Mouse (Mus musculus) embryo, embryonic 11 days (tissue): ENCODE results near the gene Samd1.
"Not testable (repeated sequence)": the region's sequence is repeated elsewhere in the genome, so short reads cannot be mapped to it uniquely, and the experiment has no call there.

ENCODE experiments used
- DNase-seq: peaks from one replicate; pipeline ENCODE4 v3.0.0-alpha.2; 2015

Samd1 gene

DNA sequence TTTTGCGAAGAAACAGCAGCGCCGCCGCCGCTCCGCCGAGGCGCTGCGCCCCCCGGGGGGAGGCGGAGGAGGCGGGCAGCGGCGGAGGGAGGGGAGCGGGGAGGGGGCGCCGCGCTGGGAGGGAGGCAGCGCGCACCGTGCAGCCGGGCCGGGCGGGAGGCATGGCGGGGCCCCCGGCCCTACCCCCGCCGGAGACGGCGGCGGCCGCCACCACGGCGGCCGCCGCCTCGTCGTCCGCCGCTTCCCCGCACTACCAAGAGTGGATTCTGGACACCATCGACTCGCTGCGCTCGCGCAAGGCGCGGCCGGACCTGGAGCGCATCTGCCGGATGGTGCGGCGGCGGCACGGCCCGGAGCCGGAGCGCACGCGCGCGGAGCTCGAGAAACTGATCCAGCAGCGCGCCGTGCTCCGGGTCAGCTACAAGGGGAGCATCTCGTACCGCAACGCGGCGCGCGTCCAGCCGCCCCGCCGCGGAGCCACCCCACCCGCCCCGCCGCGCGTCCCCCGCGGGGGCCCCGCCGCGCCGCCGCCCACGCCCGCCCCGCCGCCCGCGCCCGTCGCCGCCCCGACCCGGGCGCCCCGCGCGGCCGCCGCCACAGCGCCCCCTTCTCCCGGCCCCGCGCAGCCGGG is at the start of gene Samd1:
Samd1 (plus strand) TSS at position 162 of the 631 bp plus-strand sequence.
- peak; percentile 80 for DNase-seq

DNA sequence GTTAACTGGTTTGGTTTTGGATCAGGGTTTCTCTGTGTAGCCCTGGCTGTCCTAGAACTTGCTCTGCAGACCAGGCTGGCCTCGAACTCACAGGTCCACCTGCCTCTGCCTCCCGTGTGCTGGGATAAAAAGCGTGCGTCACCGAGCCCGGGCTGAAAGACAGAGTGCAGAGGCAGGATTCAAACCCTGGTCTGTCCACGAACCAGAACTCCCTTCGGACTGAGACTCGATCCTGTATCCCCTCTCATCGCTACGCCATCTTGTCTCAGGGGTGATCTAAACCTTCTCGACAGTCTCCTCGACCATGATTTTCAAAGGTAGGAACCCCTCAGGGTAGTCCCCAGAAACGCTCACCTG is 42.7 kb upstream of the Samd1 start:
- DNase-seq: no peak

DNA sequence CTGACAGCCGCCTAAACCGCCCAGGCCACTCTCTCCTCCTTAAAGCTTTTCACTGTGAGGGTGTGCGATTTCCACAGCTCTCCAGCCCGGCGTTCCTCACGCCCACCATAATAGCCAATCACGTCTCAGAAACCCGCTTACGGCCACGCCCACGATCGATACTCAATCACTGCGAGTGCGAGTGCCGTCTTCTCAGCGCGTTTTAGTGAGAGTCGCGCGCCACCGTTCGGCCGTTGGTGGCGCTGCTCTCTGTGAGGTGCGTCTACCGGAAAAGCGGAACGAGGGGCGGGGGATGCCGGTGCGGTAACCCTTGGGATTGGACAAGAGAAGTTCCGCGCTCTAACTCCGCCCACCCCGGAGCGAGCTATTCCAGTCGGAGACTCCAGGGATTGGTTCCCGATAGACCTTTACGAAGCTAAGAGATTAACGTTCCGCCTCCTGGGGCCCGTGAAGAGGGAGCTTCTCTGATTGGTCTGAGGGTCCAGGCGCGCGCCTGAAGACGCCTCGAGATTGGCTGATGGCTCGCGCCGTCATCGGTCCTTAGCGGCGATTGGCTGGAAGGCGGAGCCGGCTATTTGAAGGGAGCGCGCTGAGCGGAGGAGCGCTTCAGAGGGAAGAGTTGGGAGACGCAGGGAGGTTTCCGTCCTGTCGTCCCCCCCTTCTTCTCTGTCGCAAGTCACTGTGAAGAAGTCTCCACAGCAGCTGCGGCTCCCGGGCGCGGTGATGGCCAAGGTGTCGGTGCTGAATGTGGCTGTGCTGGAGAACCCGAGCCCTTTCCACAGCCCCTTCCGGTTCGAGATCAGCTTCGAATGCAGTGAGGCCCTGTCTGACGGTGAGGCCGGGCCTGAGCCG is 42.1 kb upstream of the Samd1 start, which contains the start of the genes Gm10644 and Asf1b:
Gm10644 (minus strand) TSS at position 100 of the 852 bp plus-strand sequence.
Asf1b (plus strand) TSS at position 402 of the 852 bp plus-strand sequence.
- DNase-seq: peak; percentile 100

DNA sequence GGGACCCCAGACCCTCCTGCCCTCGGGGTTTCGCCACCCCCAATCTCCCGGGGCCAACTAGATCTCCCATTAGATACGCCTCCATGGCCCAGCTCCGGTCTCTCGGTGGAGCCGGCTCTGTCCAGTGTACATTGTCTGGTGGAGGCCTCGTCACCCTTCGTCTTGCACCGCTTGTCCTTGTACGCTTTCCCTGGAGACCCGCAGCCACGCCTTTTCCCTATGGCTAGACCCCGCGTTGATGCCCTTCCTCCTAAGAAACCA is 41.6 kb upstream of the Samd1 start:
- no peak for DNase-seq

DNA sequence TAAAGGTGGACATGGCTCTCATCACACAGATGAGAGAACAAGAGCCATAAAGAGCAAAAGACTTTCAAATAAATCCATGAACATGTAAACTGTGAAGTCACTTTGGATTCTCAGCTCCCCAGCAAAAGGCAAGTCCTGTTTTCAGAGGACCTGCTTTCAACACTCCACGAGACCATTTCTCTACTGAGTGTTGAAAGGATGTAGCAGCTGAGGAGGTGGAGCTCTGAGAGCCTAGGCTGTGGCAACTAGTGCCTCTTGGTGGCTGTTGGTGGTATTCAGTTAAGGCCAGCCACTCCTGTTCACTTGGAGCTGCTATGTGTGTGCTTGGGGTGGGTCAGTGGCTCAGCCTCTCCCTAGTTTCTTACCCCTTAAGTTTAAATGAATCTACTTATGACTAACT is 40.7 kb upstream of the Samd1 start:
- DNase-seq: peak; percentile 52

DNA sequence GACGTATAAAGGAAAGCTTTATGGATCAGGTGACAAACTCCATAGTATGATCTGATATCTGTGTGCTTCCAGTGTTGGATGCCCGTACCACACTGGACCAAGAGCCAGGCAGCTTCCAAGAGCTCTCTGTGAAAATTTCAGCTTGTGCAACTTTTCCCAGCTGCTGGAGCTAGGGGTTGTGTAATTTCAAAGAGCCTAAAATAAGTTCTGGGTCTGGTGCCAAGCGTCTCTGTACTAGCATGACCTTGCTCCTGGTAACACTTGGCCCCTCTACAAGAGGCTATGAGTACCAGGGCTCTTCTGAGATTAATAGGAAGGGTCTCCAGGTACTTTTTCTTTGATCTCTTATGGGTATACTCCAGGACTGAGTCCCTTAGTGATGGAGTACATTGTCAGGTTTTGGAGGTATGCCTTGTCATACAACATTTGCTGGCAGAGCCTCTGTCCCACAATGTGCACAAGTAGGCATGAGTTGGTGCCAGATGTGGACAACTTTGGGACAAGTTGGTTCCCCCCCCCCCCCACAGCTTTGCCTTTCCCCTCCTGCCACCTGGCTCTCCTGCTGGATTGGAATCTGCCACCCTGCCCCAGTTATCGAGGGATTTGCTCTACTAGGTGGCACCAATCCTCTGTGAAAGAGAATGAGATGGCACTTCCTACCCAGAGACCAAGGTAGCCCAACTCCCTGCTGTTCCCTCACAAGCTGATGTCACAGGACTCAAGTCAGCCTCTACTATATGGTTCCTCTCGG is 33.3 kb upstream of the Samd1 start:
- DNase-seq: no peak

DNA sequence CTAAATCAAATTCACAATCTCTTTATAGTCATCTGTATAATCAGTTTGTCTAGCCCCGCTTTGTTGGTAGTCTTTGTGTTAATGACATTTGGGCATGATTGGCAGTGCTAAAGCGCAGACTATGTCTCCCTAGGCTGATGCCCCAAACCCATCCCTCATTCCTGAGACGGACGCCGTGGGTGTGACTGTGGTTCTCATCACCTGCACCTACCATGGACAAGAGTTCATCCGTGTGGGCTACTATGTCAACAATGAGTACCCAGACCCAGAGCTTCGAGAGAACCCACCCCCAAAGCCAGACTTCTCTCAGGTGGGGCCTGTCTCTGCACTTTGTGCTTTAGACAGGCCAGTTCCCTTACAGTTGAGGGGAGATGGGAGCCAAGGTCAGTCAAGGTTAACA is 29.8 kb upstream of the Samd1 start:
- DNase-seq: no peak

DNA sequence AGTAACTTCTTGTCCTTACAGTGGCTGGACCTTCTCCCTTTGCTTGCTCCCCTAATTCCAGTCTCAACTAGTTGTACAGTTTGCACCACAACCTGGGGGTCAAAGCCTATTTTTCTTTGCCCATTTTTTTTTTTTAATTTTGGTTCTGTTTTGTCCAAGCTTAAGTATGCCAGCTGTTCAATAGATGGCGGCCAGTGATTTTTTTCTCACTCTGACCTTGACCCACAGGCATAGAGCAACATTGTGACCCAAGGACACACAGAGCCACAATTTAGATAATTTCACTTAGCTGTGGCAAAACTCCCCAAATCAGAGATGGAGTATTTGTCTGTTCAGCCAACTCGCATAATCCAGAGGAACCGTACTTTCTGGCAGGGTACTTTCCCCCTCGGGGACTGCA is 26.4 kb upstream of the Samd1 start:
- DNase-seq: no peak

DNA sequence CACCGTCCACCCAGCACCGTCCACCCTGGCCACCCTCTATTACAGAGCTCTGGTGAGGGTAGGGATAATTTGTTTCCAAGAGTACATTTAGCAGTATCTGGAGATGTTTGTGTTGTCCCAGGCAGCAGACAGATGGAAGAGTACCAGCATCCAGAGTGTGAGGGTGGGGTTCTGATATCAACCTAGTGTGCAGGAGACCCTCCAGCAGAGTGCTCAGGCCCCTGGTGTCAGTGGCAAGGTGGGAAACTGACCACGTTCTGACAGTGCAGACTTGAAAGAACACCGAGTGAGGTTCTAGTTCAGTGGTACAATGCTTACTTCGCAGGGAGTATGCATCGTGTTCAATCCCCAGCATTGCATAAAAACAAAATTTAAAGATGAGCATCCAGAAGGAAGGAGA is 25.8 kb upstream of the Samd1 start:
- no peak for DNase-seq

DNA sequence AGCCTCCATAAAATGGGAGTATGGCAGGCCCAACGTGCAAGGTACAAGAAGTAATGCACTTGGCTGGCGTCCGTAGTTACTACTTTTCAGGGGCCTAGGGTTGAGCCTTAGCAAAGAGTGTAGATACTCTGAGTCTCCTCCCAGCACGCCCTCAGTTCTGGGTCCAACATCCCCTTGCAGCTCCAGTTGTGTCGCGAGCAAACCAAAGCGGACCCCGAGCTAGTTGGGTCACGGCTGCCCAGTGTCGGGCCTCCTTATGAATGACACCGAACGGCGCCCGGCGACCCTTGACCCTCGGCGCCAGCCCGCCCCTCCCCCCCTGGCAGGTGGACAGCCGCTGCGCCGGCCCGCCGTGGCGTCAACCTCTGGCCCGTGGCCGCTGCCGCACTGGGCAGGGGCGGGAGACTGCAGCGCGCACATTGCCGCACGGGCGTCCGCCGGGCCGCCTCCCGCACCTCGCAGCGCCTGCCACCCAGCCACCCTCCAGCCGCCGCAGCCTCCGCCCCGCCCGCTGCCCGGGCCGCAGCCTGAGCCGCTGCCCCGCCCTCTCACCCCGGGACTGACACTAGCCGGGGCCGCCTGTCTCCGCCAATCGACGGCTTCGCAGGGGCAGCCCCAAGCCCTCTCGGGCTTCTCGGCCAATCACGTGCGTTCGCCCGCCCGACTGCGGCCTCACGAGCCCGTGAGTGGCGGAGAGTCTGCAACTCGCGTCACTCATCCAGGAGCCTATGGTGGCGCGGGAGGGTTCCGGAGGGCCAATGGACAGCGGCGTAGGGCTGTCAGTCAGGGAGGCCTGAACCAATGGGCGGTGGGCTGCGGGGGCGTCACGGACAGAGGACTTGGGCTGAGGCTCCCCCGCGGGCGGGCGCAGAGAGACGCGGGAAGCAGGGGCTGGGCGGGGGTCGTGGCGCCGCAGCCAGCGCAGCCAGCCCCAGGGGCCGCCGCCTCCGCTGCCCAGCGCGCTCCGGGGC is 25.0 kb upstream of the Samd1 start, which contains the start of gene Prkaca:
Prkaca (plus strand) TSS at position 844 of the 971 bp plus-strand sequence.
- DNase-seq: peak; percentile 100

DNA sequence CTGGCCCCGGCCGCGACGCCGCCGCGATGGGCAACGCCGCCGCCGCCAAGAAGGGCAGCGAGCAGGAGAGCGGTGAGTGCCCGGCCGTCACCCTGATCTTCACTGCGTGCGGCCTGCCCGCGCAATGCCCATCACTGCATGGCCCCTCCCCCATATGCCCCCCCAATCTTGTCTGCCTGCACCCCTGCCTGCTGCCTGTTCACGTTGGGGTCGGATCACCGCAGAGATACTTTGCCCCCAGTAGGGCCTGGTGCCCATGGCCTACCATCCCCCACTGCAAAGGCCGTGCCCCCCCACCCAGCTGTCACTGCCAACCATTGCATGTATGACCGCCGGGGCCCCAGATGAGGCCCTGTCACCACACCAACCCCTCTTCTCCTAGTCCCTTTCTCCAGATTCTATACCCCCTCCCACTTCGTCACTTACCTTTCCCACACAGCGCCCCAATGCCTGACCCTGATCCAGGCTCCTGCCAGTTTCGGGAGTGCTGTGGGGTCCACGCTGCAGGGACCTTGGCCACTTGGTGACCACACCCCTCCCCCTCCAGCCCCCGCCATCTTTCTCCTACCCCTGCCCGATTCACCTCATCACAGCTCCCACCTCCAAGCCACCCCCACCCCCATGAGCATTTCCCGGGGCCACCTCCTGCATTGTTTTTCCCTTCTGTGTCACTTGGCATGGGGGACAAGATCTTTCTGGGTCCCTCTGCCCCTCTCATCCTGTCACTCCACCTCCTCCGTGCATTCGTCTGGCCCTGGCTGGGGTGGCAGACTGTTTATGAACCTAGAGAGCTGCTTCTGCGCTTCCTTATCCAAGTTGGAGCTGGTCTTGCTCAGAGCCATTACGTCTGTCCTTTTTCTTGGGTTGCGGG is 24.1 kb upstream of the Samd1 start:
- no peak for DNase-seq

DNA sequence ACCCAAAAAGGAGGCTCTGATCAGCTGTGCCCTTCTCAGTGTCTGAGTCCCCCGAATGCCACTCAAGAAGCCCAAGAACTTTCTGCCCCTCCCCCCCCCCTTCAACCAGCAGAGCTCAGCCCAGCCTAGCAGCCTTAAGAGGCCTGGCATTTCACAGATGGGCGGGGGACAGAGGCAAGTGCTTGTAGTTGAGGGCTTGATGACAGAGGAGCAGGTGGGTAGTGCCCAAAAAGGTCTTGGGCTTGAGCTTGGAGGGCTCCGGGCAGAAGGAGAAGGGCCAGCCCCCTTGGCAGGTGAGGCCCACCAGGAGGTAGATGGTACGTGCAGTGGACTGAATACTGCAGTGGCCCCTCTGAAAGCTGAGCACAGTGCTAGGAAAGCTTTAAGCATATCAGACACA is 23.0 kb upstream of the Samd1 start:
- no peak for DNase-seq

DNA sequence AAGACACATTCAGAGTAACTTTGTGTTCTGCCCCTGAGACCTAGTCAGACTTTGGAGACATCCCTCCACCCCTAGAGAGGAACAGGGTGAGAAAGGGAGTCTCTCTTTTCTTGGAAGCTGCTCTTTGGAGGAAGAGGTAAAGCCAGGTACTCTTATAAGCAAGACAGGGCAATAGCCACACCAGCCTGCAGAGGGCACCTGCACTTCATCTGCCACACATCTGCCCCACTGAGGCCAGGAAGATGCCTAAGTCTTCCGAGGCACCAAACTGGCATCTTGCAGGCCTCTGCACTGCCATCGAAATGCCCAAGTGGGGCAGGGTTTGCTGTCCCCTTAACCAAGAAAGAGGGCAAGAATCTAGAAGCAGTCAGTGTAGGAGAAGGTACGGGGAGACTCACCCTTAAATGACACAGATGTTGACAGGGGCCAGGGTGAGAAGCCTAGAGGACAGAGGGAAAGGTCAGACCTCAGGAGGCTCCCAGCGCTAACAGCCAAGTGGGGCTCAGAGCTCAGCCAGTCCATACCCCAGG is 21.3 kb upstream of the Samd1 start:
- no peak for DNase-seq

DNA sequence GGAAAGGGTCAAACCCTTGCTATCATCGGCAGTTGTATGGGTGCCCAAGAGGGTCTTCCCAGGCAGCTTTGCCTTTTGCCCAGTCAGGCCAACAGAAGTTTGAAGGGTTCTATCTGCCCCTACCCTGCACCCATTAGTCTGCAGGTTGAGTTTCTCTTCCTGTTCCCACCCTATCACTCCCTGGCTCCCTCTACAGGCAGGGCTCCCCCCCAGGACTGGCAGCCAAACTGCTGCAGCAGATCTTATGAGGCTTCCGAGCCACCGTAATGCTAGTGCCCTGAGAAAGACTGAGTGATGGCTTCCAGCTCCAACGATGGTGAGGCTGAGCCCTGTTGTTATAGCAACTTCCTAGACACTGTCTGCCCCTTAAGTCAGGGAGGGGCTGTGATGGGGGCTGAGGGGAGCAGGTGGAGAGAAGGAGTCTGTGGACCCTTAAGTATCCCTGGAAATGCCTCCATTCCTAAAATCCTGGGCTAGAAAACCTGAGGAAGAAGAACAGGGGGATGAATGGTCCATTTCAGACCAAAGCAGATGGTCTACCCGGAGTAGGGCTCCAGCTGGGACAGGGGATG is 20.6 kb upstream of the Samd1 start:
- no peak for DNase-seq

DNA sequence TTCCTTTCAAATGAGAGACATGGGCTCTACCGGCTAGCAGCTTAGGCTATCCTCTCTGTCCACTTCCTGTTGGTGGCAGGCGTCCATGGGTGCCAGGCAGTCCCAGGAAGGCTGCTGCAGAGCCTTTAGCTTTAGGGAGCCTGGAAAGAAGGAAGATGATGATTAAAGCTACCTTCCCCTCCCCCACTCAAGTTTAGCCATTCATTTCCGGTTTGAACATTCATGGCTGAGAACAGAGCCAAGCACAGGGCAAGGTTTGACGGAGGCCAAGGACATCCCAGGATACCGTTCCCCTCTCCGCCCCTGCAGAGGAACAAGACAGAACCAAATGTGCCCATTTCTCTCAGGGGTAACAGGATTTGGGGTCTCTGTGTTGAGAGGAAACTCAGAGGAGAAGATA is 19.8 kb upstream of the Samd1 start:
- DNase-seq: no peak

DNA sequence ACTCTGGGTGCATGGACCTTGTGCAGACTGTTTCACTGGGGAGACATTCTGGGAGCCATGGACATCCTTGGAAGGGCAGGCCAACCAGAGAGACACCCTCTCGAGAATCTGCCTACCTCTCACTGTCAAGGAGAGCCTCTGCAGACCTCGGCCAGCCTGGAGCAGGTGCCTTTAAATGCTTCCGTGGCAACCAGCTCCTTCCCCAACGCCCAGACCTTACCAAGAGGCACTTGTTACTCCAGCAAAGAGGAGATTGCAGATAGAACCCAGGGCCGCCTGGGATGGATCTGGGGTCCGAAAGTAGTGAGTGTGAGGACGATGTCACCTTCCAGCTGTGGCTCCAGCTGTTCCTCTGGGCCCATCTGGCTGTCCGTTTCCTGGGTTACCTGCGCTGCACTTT is 19.3 kb upstream of the Samd1 start:
- DNase-seq: no peak

DNA sequence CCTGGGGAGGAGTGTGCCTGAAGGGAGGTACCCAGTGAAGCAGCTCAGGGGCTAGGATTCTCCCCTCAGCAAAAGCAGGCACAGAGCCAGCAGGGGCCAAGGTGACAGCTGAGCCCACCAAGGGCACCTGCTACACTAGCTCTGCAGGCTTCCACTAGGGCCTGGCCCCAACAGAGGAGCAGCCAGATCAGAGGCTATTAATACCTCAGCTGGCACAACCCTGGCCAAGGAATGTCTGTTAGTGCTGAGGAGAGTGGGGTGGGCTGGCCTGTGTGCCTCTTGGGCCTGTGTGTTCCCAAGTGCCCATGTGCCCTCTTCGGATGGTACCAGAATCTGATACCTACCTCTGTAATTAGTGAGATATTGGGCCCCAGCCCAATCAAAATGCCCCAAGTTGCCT is 17.2 kb upstream of the Samd1 start:
- no peak for DNase-seq

DNA sequence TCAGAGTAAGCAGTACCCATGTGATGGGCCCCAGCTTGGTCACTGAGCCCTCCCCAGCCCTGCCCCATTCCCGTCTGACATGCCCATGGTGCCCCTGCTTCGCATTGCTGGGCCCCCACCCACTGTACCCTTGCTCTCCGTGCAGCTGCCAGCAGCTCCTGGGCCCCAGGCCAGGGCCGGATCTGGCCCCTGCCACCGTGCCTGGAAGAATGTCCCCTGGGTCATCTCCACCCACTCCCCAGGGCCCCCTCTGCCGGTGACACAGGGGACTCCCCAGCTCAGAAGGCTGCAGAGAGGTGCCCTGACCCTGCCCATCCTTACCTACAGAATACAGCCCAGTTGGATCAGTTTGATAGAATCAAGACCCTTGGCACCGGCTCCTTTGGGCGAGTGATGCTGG is 16.6 kb upstream of the Samd1 start:
- DNase-seq: no peak

DNA sequence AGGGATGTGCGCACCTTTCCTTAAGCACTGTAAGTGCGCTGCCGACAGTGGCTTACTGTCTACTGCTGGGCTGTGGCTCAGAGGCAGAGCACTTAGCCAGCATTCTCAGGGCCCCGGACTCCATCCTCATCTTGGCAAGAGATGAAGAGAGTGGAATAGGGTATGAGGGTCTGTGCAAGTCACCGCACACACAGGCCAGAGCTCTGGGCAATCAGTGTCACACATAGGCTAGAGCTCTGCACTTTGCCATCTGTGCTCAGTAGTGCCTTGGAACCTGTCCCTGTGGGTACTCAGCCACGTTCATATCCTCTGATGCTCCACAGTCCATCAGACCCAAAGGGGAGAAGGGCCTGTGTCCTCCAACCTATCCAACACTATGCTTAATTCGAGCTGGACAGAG is 15.9 kb upstream of the Samd1 start:
- no peak for DNase-seq

DNA sequence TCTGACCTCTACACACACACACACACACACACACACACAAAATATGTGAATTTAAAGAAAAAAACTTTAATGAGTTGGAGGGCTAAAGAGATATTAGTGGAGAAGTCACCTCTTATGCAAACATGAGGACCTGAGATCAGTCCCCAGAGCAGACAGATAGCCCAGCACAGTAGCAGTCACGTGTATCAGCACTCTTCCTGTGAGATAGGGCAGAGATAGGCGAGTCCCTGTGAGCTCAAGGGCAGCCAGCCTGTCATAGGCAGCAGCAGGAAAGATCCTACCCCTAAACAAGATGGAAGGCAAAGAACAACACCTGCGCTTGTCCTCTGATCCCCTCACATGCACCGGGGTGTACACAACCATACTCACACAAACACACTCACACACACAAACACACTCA is 15.0 kb upstream of the Samd1 start:
- no peak for DNase-seq

DNA sequence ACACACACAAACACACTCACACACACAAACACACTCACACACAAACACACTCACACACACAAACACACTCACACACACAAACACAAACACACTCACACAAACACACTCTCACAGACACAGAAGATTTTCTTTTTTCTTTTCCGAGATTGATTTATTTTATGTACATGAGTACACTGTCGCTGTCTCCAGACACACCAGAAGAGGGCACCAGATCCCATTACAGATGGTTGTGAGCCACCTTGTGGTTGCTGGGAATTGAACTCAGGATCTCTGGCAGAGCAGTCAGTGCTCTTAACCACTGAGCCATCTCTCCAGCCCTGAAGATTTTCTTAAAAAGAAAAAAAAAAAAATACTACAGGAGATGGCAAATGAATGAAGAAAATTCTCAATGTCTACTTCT is 14.2 kb upstream of the Samd1 start:
- not testable (repeated sequence) for DNase-seq
